Mouse (Mus musculus): ENCODE results near the gene Serpina5.

Gene Serpina5

GRCm38 (mm10) chr12:104127696-104128095 is 26.8 kb downstream of the Serpina5 start, which contains the start of gene Serpina3b:
Gene Serpina3b (plus strand): TSS chr12:104127996.
- DNase-seq (ENCODE audit: low spot score), result no peak

- DNase-seq (ENCODE audit: low spot score), result no peak
These were observed 30.1 kb downstream of the Serpina5 start for GRCm38 (mm10) chr12:104131041-104131440.

GRCm38 (mm10) chr12:104138216-104138615 is 37.3 kb downstream of the Serpina5 start:
- no peak for DNase-seq (ENCODE audit: low spot score)

- no peak for DNase-seq (ENCODE audit: low spot score)
These were observed 39.7 kb downstream of the Serpina5 start for GRCm38 (mm10) chr12:104140543-104141103.

- DNase-seq (ENCODE audit: low spot score), result no peak
These were observed 40.6 kb downstream of the Serpina5 start for GRCm38 (mm10) chr12:104141506-104141905.

- DNase-seq (ENCODE audit: low spot score), result no peak
These were observed 41.5 kb downstream of the Serpina5 start for GRCm38 (mm10) chr12:104142427-104142826.

- DNase-seq (ENCODE audit: low spot score), result no peak
These were observed 42.4 kb downstream of the Serpina5 start for GRCm38 (mm10) chr12:104143286-104143685.

- no peak for DNase-seq (ENCODE audit: low spot score)
These were observed 44.7 kb downstream of the Serpina5 start for GRCm38 (mm10) chr12:104145571-104145970.

- no peak for DNase-seq (ENCODE audit: low spot score)
These were observed 51.1 kb downstream of the Serpina5 start for GRCm38 (mm10) chr12:104151989-104152388.

- no peak for DNase-seq (ENCODE audit: low spot score)
These were observed 52.2 kb downstream of the Serpina5 start for GRCm38 (mm10) chr12:104153041-104153645.

GRCm38 (mm10) chr12:104153656-104154055 is 52.7 kb downstream of the Serpina5 start, which contains the start of gene Serpina3c:
Gene Serpina3c (minus strand): TSS chr12:104153870.
- no peak for DNase-seq (ENCODE audit: low spot score)
